Mouse (Mus musculus): Measurements from ENCODE around the gene Tesmin. TPM values are rescaled to one million over a fixed set of nuclear protein-coding genes. Genes with fewer than 3 reads are reported as not detected.
A peak's percentile ranks its signal among the peaks of the same experiment; 100 is the strongest.

The Tesmin gene
- polyA plus RNA-seq, 1 experiment from 2014 or later, result 0.11 TPM

DNA sequence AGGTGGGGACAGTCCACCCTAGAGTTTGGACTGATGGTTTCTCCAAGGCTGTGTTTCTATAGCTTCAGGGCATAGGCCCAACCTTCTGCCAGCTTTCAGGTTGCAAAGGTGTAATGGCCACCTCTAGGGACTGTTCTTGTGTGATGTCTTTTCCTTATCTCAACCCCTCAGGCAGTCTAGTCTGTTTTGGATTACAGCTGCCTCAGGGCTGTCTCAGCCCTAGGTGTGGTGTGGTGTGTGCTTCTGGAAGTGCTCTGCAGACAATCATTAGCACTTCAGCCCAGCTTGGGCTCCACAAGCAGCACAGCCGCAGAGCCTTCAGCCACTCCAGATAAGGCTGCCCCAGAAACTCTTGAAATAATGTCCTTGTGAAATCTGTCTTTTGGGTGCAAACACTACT, 3.7 kb downstream of the Tesmin start:
- Histone ChIP-seq H3K9ac (replicated peaks) (no peak overlapping the region), H3K9me3 (peaks cover 10% of the 10 kb centered on the region), H3K4me1 (replicated peaks) (peaks cover 4% of the 10 kb centered on the region; the same call in 1 of the 2 replicates), H3K4me3 (replicated peaks) (no peak overlapping the region), H3K27me3 (no peaks in the 10 kb centered on the region), H3K4me2 (no peak overlapping the region), H3K36me3 (no peaks in the 10 kb centered on the region), H3K27ac (no peak overlapping the region)
- 38% methylated on average over 1 of the region's 1 CpGs for WGBS
- ATAC-seq (ENCODE audit: insufficient number of reproducible peaks, insufficient read depth, low FRiP score, low TSS enrichment, low read depth), result no peak

DNA sequence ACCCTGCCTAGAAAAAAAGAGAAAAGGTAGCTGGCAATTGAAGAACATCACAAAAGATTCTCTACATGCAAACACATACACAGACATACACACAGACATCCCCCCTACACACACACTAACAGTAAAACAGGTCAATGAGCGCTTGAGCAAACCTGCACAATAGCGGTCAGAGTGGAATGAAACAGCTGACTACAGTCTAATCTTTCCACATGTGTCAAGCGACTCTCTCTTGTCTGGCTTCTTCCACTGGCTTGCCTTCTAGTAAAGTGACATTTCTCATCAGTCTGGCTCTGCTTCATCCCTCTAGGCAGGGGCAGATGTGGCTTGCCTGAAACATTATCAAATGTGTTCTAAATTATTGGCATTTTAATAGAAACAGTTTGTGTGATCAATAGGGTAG, 5.6 kb downstream of the Tesmin start:
- ATAC-seq (ENCODE audit: insufficient number of reproducible peaks, insufficient read depth, low FRiP score, low TSS enrichment, low read depth), result no peak
- peaks cover 2% of the 10 kb centered on the region; the same call in 1 of the 2 replicates for H3K4me1 ChIP-seq (replicated peaks)
- H3K9me3 ChIP-seq, result peaks cover 5% of the 10 kb centered on the region; the same call in 1 of the 2 replicates
- no peak overlapping the region for H3K4me3 ChIP-seq (replicated peaks)
- H3K36me3 ChIP-seq, result no peaks in the 10 kb centered on the region
- H3K4me2 ChIP-seq, result no peak overlapping the region
- no peaks in the 10 kb centered on the region for H3K27me3 ChIP-seq
- H3K9ac ChIP-seq (replicated peaks), result no peak overlapping the region
- H3K27ac ChIP-seq, result no peak overlapping the region
- 74% methylated on average over 3 of the region's 3 CpGs for WGBS

DNA sequence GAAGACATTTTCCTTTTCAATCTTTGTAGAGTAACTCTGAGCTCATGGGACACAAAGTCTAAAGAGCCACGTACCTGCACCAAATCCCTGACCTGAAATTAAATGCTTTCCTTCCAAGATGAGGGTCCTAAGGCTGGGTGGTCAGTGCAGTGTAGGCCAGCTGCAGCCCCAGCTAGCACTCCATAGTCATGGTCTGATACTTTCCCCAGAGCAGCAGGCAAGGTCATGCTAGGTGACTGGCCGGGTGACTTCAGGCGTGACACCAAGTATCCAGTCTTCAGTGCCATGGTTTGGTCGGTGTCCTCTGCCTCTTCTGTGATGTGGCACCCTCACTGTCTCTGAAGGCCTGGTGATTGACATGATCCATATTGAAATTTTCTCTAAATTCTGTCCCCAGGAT, 11.4 kb downstream of the Tesmin start:
- no peak for ATAC-seq (ENCODE audit: insufficient number of reproducible peaks, insufficient read depth, low FRiP score, low TSS enrichment, low read depth)

DNA sequence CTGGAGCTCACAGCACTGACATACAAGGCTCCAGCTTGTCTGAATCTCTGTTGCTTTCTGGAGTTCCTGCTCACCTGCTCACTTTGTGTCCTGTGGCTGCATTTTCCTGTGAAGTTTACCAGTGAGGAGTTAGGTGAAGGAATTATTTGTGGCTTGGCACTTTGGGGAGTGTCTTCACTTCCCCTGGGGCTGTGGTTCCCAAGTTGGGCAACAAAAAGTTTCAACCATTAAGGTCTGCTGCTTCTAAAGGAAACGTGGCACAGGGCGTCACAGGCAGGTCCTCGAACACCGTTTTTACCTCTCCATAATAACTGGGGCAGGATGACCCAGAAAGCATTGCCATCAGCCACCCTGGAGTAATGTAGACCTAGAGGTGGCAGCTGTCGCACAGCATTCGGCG, 12.8 kb downstream of the Tesmin start:
- Histone ChIP-seq H3K27ac (no peak overlapping the region), H3K4me2 (no peak overlapping the region), H3K36me3 (no peaks in the 10 kb centered on the region), H3K4me1 (replicated peaks) (no peaks in the 10 kb centered on the region), H3K9ac (replicated peaks) (no peak overlapping the region), H3K9me3 (peaks cover 4% of the 10 kb centered on the region; the same call in 1 of the 2 replicates), H3K4me3 (replicated peaks) (no peak overlapping the region), H3K27me3 (no peaks in the 10 kb centered on the region)
- ATAC-seq (ENCODE audit: insufficient number of reproducible peaks, insufficient read depth, low FRiP score, low TSS enrichment, low read depth), result no peak
- WGBS, result 86% methylated on average over 7 of the region's 7 CpGs

More for the DNA sequence above, 11.4 kb downstream of the Tesmin start:
- Histone ChIP-seq H3K4me3 (replicated peaks) (no peak overlapping the region), H3K4me2 (no peak overlapping the region), H3K9ac (replicated peaks) (no peak overlapping the region), H3K27me3 (no peaks in the 10 kb centered on the region), H3K36me3 (no peaks in the 10 kb centered on the region), H3K9me3 (peaks cover 4% of the 10 kb centered on the region; the same call in 1 of the 2 replicates), H3K4me1 (replicated peaks) (no peaks in the 10 kb centered on the region), H3K27ac (no peak overlapping the region)
- 88% methylated on average over 4 of the region's 4 CpGs for WGBS

DNA sequence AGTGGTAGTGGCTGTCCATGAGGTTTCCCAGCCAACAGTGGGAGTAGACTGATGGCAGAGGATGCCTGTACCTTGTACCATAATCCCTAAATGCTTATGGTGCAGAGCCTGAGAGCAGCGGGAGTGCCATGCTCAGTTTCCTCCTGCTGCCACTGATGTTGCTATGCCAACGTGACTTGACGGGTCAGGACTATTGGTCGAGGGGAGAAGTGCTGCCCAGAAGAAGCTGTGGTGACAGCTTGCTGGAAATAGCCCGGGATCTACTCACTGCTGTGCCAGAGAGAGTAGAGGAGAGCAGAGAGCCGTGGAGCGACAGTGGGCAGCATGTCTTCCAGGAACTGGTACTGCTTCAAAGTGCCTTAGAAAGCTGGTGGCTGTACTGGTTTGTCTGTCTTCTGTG, 13.3 kb downstream of the Tesmin start:
- H3K27me3 ChIP-seq, result no peaks in the 10 kb centered on the region
- H3K9ac ChIP-seq (replicated peaks), result no peak overlapping the region
- H3K27ac ChIP-seq, result no peak overlapping the region
- ATAC-seq (ENCODE audit: insufficient number of reproducible peaks, insufficient read depth, low FRiP score, low TSS enrichment, low read depth), result no peak
- no peak overlapping the region for H3K4me2 ChIP-seq
- H3K4me3 ChIP-seq (replicated peaks), result no peak overlapping the region
- no peaks in the 10 kb centered on the region for H3K36me3 ChIP-seq
- 59% methylated on average over 7 of the region's 7 CpGs for WGBS
- H3K9me3 ChIP-seq, result peaks cover 4% of the 10 kb centered on the region; the same call in 1 of the 2 replicates
- H3K4me1 ChIP-seq (replicated peaks), result no peaks in the 10 kb centered on the region

DNA sequence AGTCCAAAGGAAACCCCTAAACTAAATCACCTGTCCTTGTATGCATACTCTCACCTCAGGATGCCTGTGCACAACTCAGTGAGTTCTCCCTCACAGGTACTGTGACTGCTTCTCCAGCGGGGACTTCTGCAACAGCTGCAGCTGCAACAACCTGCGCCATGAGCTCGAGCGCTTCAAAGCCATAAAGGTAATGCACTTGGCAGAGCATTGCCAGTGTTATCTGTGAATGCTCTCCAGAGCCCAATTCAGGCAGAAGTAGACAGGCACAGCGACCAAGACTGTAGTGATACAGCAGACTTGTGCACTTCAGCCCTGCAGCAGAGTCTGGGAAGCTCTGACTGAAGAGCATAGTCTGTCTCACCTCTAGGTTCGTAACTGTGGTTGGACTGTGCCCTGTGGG, 13.7 kb downstream of the Tesmin start:
- Histone ChIP-seq H3K4me2 (no peak overlapping the region), H3K9me3 (peaks cover 4% of the 10 kb centered on the region; the same call in 1 of the 2 replicates), H3K4me3 (replicated peaks) (no peak overlapping the region), H3K4me1 (replicated peaks) (no peaks in the 10 kb centered on the region), H3K9ac (replicated peaks) (no peak overlapping the region), H3K27me3 (no peaks in the 10 kb centered on the region), H3K36me3 (no peaks in the 10 kb centered on the region), H3K27ac (no peak overlapping the region)
- no peak for ATAC-seq (ENCODE audit: insufficient number of reproducible peaks, insufficient read depth, low FRiP score, low TSS enrichment, low read depth)
- 74% methylated on average over 6 of the region's 6 CpGs for WGBS

DNA sequence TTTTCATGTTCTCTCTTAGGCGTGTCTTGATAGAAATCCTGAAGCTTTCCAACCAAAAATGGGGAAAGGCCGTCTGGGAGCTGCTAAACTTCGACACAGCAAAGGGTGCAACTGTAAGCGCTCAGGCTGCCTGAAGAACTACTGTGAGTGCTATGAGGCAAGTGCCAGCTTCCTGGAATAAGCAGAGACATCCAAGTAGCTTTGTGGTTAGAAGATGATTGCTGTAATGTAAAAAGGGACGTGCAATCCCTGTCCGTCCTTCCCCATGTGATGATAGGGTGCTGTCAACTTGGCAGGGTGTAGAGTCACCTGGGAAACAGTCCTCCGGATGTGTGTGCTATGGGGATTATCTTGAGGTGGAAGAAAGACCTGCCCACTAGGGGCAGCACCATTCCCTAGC, 15.4 kb downstream of the Tesmin start:
- Histone ChIP-seq H3K9me3 (peaks cover 4% of the 10 kb centered on the region; the same call in 1 of the 2 replicates), H3K4me3 (replicated peaks) (no peak overlapping the region), H3K4me2 (no peak overlapping the region), H3K36me3 (no peaks in the 10 kb centered on the region), H3K4me1 (replicated peaks) (no peaks in the 10 kb centered on the region), H3K9ac (replicated peaks) (no peak overlapping the region), H3K27me3 (no peaks in the 10 kb centered on the region), H3K27ac (no peak overlapping the region)
- no peak for ATAC-seq (ENCODE audit: insufficient number of reproducible peaks, insufficient read depth, low FRiP score, low TSS enrichment, low read depth)
- 83% methylated on average over 7 of the region's 7 CpGs for WGBS

DNA sequence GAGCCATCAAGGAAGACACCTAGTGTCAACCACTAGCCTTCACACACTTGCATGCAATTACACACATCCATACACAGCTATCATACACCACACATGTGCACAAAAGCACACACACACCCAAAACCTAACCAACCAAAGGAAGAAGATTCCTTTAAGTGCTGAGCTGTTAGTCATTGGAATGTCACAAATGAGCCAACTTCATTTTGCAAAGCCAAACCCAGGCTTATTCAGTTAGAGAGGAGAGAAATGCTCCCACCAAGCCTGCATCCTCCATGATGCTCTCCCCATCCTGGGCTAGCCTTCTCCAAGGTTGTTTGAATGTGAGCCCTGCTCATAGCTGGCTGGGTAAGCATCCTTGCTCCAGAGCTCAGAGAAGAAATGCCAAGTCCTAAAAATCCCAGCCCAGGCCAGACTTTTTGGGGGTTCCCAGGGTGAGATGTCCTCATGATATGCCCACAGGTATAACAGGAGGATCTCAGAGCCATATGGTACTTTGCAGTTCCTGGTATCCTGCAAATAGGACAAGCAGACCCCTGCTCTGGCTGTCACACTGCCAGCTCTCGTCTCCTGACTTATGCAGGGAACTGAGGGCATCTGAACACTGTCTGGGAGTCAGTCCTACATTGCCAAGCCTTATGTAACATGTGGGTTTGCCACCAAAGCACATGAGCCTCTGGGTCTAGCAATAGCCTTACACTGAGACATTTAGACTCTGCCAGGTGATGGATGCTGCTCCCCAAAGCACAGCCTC, 17.0 kb downstream of the Tesmin start:
- no peak for ATAC-seq (ENCODE audit: insufficient number of reproducible peaks, insufficient read depth, low FRiP score, low TSS enrichment, low read depth)
- 54% methylated on average over 1 of the region's 1 CpGs for WGBS

DNA sequence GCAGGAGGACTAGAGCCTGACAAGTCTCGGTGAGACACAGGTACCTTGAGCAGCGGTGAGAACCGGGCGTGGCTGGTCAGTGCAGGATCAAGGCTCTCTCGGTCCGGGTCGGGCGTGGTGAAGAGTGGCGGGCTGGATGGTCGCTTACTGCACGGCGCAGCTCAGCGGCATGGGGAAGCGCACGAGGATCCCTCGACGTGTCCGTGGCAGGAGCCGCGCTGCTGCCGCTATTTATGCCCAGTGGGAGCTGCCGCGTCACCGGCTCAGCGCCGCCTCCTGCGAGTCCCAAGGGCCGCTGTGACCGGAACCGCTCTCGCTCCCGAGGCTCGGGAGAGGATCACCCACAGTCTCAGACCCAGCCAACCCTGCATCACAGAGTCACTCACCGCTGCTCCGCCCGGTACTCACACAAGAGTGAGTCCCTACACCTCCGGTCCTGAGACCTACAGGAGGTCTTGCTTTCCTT, 25.6 kb downstream of the Tesmin start, which contains the start of gene Gal:
TSS of gene Gal (minus strand) at position 277 of the 466 bp plus-strand sequence.
- Histone ChIP-seq H3K4me3 (replicated peaks) (peak within 1 kb of the TSS; percentile 40), H3K9ac (replicated peaks) (peak within 1 kb of the TSS; percentile 42), H3K27ac (no peak within 1 kb of the TSS), H3K36me3 (no peaks in the 10 kb centered on the region), H3K4me2 (peak within 1 kb of the TSS; percentile 74), H3K27me3 (peaks cover 54% of the 10 kb centered on the region), H3K4me1 (replicated peaks) (peaks cover 7% of the 10 kb centered on the region; the same call in 1 of the 2 replicates), H3K9me3 (peaks cover 5% of the 10 kb centered on the region; the same call in 1 of the 2 replicates)
- ATAC-seq (ENCODE audit: insufficient number of reproducible peaks, insufficient read depth, low FRiP score, low TSS enrichment, low read depth), result no peak
- 2% methylated on average over 37 of the region's 37 CpGs for WGBS

More for the DNA sequence above, 17.0 kb downstream of the Tesmin start:
- no peak overlapping the region for H3K4me2 ChIP-seq
- no peak overlapping the region for H3K4me3 ChIP-seq (replicated peaks)
- no peak overlapping the region for H3K9ac ChIP-seq (replicated peaks)
- peaks cover 4% of the 10 kb centered on the region; the same call in 1 of the 2 replicates for H3K9me3 ChIP-seq
- no peaks in the 10 kb centered on the region for H3K27me3 ChIP-seq
- H3K4me1 ChIP-seq (replicated peaks), result no peaks in the 10 kb centered on the region
- H3K27ac ChIP-seq, result no peak overlapping the region
- no peaks in the 10 kb centered on the region for H3K36me3 ChIP-seq

DNA sequence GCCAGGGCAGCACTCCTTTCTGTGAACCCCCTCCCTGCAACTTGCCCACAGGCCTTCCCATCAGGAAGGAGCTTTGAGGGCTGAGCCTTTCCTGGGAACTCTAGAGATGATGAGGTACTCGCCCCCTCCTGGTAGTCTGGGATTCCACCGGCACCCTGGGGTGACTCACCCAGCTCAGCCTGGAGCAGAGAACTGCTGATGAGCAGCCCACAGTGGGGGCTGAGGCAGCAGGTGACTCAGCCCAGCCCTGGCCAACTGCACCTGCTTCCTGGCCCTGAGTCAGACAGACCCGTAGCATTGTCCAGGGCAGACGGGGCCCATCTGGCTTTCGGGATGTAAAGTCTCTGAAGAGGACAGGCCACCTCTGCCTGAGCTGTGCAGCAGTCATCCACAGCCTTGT, 30.6 kb downstream of the Tesmin start:
- H3K36me3 ChIP-seq, result no peaks in the 10 kb centered on the region
- no peak overlapping the region for H3K4me3 ChIP-seq (replicated peaks)
- no peak overlapping the region for H3K9ac ChIP-seq (replicated peaks)
- 56% methylated on average over 5 of the region's 5 CpGs for WGBS
- no peak overlapping the region for H3K4me2 ChIP-seq
- H3K9me3 ChIP-seq, result peaks cover 5% of the 10 kb centered on the region; the same call in 1 of the 2 replicates
- no peak for ATAC-seq (ENCODE audit: insufficient number of reproducible peaks, insufficient read depth, low FRiP score, low TSS enrichment, low read depth)
- no peak overlapping the region for H3K27ac ChIP-seq
- peaks cover 23% of the 10 kb centered on the region for H3K27me3 ChIP-seq
- H3K4me1 ChIP-seq (replicated peaks), result peaks cover 5% of the 10 kb centered on the region; the same call in 1 of the 2 replicates

DNA sequence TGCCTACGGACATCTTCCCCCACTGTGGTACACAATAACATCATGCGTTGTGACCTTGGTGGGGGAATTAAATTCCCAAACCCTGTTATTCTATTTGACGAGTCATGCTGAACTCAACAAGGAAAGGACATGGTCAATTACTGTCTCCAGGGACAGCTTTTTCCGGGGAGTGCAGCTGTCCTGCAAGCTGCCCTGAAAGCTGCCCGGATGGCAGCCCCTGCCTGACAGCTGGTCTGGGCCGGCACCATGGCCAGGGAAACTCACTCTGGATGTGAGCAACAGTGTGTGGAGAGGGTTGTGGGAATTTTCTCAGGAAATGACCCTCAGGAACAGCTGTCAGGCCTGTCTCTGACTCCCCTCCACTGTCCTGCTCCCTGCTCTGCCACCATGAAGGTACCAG, 33.8 kb downstream of the Tesmin start:
- no peaks in the 10 kb centered on the region for H3K36me3 ChIP-seq
- H3K4me3 ChIP-seq (replicated peaks), result no peak overlapping the region
- no peaks in the 10 kb centered on the region for H3K27me3 ChIP-seq
- 69% methylated on average over 6 of the region's 6 CpGs for WGBS
- no peak overlapping the region for H3K4me2 ChIP-seq
- no peaks in the 10 kb centered on the region for H3K4me1 ChIP-seq (replicated peaks)
- no peak overlapping the region for H3K9ac ChIP-seq (replicated peaks)
- peaks cover 5% of the 10 kb centered on the region; the same call in 1 of the 2 replicates for H3K9me3 ChIP-seq
- ATAC-seq (ENCODE audit: insufficient number of reproducible peaks, insufficient read depth, low FRiP score, low TSS enrichment, low read depth), result no peak
- no peak overlapping the region for H3K27ac ChIP-seq
